Mouse (Mus musculus): ENCODE results near the gene Mrgprg. TPM values are rescaled to one million over a fixed set of nuclear protein-coding genes. Genes with fewer than 3 reads are reported as not detected.

Gene Mrgprg
- polyA plus RNA-seq, 1 experiment = not detected

GRCm38 (mm10) chr7:143792336-143792985, 25.7 kb upstream of the Mrgprg start:
- H3K36me3 ChIP-seq (ENCODE audit: control insufficient read depth, insufficient read depth, low read length) = no peaks in the 10 kb centered on the region; the same call in 1 of the 2 replicates

GRCm38 (mm10) chr7:143783996-143784829, 17.4 kb upstream of the Mrgprg start, which contains the start of gene Mrgpre:
TSS of gene Mrgpre (minus strand) at chr7:143784500.
- no peak within 1 kb of the TSS for H3K27ac ChIP-seq (ENCODE audit: control insufficient read depth, insufficient read depth, low read depth, low read length)
- TF ChIP-seq POLR2A (IDR thresholded peaks at IDR 0.05; ENCODE audit: control insufficient read depth, low read depth, low read length) (no peak), CTCF (IDR thresholded peaks at IDR 0.05; ENCODE audit: control insufficient read depth, insufficient read depth, insufficient replicate concordance, low read depth, low read length) (no peak)
- H3K36me3 ChIP-seq (ENCODE audit: control insufficient read depth, insufficient read depth, low read length) = no peaks in the 10 kb centered on the region
- peaks cover 9% of the 10 kb centered on the region; the same call in 1 of the 2 replicates for H3K4me1 ChIP-seq (ENCODE audit: control insufficient read depth, insufficient read depth, low read length)
- no peaks in the 10 kb centered on the region for H3K27me3 ChIP-seq (ENCODE audit: control insufficient read depth, insufficient read depth, low read length)
- H3K4me3 ChIP-seq (ENCODE audit: control insufficient read depth, low read depth, low read length) = peak within 1 kb of the TSS; percentile 53

More at GRCm38 (mm10) chr7:143792336-143792985, 25.7 kb upstream of the Mrgprg start:
- Histone ChIP-seq H3K4me1 (ENCODE audit: control insufficient read depth, insufficient read depth, low read length) (no peaks in the 10 kb centered on the region), H3K27me3 (ENCODE audit: control insufficient read depth, insufficient read depth, low read length) (no peaks in the 10 kb centered on the region), H3K4me3 (ENCODE audit: control insufficient read depth, low read depth, low read length) (no peak overlapping the region), H3K27ac (ENCODE audit: control insufficient read depth, insufficient read depth, low read depth, low read length) (no peak overlapping the region)
- no peak for TF ChIP-seq POLR2A (IDR thresholded peaks at IDR 0.05; ENCODE audit: control insufficient read depth, low read depth, low read length)
- no peak for TF ChIP-seq CTCF (IDR thresholded peaks at IDR 0.05; ENCODE audit: control insufficient read depth, insufficient read depth, insufficient replicate concordance, low read depth, low read length)

DNA sequence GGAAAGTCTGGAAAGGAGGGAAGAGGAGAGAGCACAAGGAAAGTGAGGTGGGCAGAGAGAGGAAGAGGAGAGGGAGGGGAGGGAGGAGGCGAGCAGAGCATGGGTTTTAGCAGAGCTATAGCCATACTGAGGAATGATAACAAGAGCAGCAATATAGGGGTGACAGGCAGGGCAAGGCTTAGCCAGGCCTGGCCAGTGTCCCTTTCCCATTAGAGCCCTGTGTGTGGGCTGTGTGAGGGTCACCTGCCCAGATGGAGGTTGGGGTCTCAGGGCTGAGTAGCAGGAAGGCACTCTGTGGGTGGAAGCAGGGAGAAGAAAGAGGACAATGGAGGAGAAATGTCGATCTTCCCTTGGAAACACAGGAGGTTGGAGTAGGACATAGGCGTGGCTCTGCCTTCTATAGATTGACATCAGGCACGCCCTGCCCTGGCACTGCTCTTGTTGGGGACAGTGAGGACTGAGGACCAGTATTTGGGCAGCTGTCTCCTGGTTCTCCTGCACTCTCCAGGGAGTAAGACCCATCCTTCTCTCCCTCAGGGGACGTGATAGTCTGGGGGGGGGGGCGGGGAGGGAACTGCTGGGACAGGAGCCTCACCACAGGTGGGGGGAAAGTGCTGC, 16.7 kb upstream of the Mrgprg start:
- TF ChIP-seq POLR2A (IDR thresholded peaks at IDR 0.05; ENCODE audit: control insufficient read depth, low read depth, low read length) (no peak), CTCF (IDR thresholded peaks at IDR 0.05; ENCODE audit: control insufficient read depth, insufficient read depth, insufficient replicate concordance, low read depth, low read length) (no peak)
- Histone ChIP-seq H3K27me3 (ENCODE audit: control insufficient read depth, insufficient read depth, low read length) (no peaks in the 10 kb centered on the region), H3K36me3 (ENCODE audit: control insufficient read depth, insufficient read depth, low read length) (no peaks in the 10 kb centered on the region), H3K27ac (ENCODE audit: control insufficient read depth, insufficient read depth, low read depth, low read length) (no peak overlapping the region), H3K4me1 (ENCODE audit: control insufficient read depth, insufficient read depth, low read length) (peaks cover 9% of the 10 kb centered on the region; the same call in 1 of the 2 replicates), H3K4me3 (ENCODE audit: control insufficient read depth, low read depth, low read length) (no peak overlapping the region)

DNA sequence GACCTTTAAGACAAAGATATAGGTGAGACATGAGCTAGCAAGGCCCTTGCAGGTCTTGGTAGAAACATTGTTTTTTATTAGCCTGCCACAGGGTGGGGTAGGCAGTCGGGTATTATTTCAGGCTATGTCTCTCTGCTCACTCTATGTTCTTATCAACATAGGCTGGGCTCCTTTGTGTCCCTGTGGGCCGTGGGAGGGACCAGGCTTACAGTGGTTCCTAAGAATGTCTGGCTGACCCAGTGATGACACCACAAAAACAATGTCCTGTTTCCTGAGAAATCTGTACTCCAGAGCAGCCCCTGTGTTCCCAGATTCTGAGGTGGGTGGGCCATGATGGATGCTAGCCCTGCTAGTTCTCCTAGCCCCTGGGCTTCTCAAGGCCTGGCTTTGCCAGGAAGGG, 10.6 kb upstream of the Mrgprg start:
- no peaks in the 10 kb centered on the region for H3K36me3 ChIP-seq (ENCODE audit: control insufficient read depth, insufficient read depth, low read length)
- TF ChIP-seq CTCF (IDR thresholded peaks at IDR 0.05; ENCODE audit: control insufficient read depth, insufficient read depth, insufficient replicate concordance, low read depth, low read length) (no peak), POLR2A (IDR thresholded peaks at IDR 0.05; ENCODE audit: control insufficient read depth, low read depth, low read length) (no peak)
- H3K27ac ChIP-seq (ENCODE audit: control insufficient read depth, insufficient read depth, low read depth, low read length) = no peak overlapping the region
- no peaks in the 10 kb centered on the region for H3K4me1 ChIP-seq (ENCODE audit: control insufficient read depth, insufficient read depth, low read length)
- H3K4me3 ChIP-seq (ENCODE audit: control insufficient read depth, low read depth, low read length) = no peak overlapping the region
- H3K27me3 ChIP-seq (ENCODE audit: control insufficient read depth, insufficient read depth, low read length) = no peaks in the 10 kb centered on the region

- Histone ChIP-seq H3K27me3 (ENCODE audit: control insufficient read depth, insufficient read depth, low read length) (no peaks in the 10 kb centered on the region), H3K36me3 (ENCODE audit: control insufficient read depth, insufficient read depth, low read length) (no peaks in the 10 kb centered on the region), H3K4me1 (ENCODE audit: control insufficient read depth, insufficient read depth, low read length) (no peaks in the 10 kb centered on the region), H3K27ac (ENCODE audit: control insufficient read depth, insufficient read depth, low read depth, low read length) (no peak overlapping the region), H3K4me3 (ENCODE audit: control insufficient read depth, low read depth, low read length) (peak overlapping the region; percentile 19)
- TF ChIP-seq POLR2A (IDR thresholded peaks at IDR 0.05; ENCODE audit: control insufficient read depth, low read depth, low read length) (no peak), CTCF (IDR thresholded peaks at IDR 0.05; ENCODE audit: control insufficient read depth, insufficient read depth, insufficient replicate concordance, low read depth, low read length) (no peak)
Measured at GRCm38 (mm10) chr7:143776137-143776536, 9.3 kb upstream of the Mrgprg start.

- H3K4me3 ChIP-seq (ENCODE audit: control insufficient read depth, low read depth, low read length) = no peak overlapping the region
- H3K27ac ChIP-seq (ENCODE audit: control insufficient read depth, insufficient read depth, low read depth, low read length) = no peak overlapping the region
- no peaks in the 10 kb centered on the region for H3K4me1 ChIP-seq (ENCODE audit: control insufficient read depth, insufficient read depth, low read length)
- no peak for TF ChIP-seq POLR2A (IDR thresholded peaks at IDR 0.05; ENCODE audit: control insufficient read depth, low read depth, low read length)
- TF ChIP-seq CTCF (IDR thresholded peaks at IDR 0.05; ENCODE audit: control insufficient read depth, insufficient read depth, insufficient replicate concordance, low read depth, low read length) = no peak
- no peaks in the 10 kb centered on the region for H3K27me3 ChIP-seq (ENCODE audit: control insufficient read depth, insufficient read depth, low read length)
- no peaks in the 10 kb centered on the region for H3K36me3 ChIP-seq (ENCODE audit: control insufficient read depth, insufficient read depth, low read length)
Measured at GRCm38 (mm10) chr7:143769461-143769860, 2.7 kb upstream of the Mrgprg start.

DNA sequence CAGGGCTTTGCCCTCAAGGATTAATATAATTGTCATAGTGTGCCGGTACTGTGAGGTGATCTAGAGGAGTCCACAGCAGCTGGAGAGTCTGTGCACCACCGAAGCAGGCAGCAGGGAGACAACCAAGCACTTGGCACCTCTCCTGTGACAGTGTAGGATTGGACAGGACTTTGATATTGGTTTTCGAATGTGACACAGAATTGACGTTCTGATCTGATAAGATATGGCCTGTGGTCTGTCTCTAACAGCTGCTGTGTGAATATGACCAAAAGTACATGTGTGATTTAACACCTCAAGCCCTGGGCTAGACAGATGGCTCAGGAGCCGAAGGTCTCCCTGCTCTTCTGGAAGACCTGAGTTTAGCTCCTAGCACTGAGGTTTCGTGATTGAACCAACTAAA, 1.5 kb upstream of the Mrgprg start:
- Histone ChIP-seq H3K27me3 (ENCODE audit: control insufficient read depth, insufficient read depth, low read length) (no peaks in the 10 kb centered on the region), H3K36me3 (ENCODE audit: control insufficient read depth, insufficient read depth, low read length) (no peaks in the 10 kb centered on the region), H3K4me1 (ENCODE audit: control insufficient read depth, insufficient read depth, low read length) (no peaks in the 10 kb centered on the region), H3K4me3 (ENCODE audit: control insufficient read depth, low read depth, low read length) (no peak overlapping the region), H3K27ac (ENCODE audit: control insufficient read depth, insufficient read depth, low read depth, low read length) (no peak overlapping the region)
- TF ChIP-seq CTCF (IDR thresholded peaks at IDR 0.05; ENCODE audit: control insufficient read depth, insufficient read depth, insufficient replicate concordance, low read depth, low read length) (no peak), POLR2A (IDR thresholded peaks at IDR 0.05; ENCODE audit: control insufficient read depth, low read depth, low read length) (no peak)

All from testis, adult 2 months (tissue).